Mouse (Mus musculus): Measurements from ENCODE around the gene Cd5. TPM values are rescaled to one million over a fixed set of nuclear protein-coding genes. Genes with fewer than 3 reads are reported as not detected.

Cd5 gene
- 0.19 TPM in 2 replicates for polyA plus RNA-seq (2015; fragmentation: Nextera tagmentation; extraction: Ambion mirVana)

DNA sequence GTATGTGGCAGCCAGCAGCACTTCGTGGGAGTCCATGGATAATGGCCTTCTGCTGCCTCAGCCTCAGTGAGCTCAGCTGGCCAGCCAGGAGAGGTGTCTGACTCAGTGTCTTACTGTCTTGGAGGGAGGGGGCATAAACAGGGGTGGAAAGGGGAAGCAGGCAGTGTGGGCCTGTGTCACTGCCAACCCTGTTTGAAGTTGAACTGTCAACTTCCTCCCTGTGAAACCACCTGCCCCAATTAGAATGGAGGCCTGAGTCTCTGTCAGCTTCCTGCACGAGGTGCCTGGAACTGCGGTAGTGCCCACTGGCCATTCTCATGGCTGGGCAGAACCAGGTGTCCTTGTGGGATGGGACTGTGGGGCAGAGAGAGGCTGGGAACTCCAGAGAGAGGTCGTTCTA, at the start of gene Cd5:
Gene Cd5, minus strand, starts transcription at position 192 of the 400 bp plus-strand sequence.

DNA sequence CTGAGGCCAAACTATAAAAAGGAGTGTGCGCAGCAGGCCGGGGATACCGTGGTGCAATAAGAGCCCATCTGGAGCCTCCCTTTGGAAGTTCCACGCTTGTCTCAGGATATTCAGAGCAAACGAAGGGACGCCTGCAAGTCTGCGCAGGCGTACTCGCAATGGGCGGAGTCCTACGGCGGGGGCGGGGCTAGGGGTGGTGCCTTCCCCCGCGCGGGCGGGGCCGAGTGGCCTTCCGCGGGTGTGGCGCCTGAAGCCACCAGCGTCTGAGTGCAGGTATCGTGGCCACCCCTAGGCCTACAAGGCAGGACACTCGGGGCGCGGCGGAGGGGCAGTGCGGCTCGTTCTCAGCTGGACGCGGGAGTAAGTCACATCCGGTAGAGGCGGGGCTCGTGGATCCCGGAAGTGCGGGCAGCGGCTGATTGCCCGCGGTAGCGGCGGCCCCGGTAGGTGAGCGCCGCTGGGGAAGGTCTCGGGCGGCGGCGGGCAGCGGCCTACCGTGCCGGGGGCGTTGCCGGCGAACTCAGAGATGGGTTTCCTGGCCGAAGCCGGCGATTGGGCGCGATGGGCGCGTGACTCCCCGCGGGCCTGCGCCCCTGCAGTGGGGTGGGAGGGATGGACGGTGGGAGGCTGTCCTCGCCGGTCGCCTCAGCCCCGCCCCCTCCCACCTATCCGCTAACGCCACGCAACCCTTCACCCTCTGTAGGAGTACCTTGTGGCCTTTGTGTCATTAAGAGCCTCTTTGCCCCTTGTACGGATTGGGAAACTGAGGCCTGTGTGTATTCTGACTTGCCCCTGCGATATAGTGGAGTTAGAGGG, 50.1 kb downstream of the Cd5 start, which contains the start of gene Vps37c:
Gene Vps37c, plus strand, starts transcription at position 199 of the 816 bp plus-strand sequence.

DNA sequence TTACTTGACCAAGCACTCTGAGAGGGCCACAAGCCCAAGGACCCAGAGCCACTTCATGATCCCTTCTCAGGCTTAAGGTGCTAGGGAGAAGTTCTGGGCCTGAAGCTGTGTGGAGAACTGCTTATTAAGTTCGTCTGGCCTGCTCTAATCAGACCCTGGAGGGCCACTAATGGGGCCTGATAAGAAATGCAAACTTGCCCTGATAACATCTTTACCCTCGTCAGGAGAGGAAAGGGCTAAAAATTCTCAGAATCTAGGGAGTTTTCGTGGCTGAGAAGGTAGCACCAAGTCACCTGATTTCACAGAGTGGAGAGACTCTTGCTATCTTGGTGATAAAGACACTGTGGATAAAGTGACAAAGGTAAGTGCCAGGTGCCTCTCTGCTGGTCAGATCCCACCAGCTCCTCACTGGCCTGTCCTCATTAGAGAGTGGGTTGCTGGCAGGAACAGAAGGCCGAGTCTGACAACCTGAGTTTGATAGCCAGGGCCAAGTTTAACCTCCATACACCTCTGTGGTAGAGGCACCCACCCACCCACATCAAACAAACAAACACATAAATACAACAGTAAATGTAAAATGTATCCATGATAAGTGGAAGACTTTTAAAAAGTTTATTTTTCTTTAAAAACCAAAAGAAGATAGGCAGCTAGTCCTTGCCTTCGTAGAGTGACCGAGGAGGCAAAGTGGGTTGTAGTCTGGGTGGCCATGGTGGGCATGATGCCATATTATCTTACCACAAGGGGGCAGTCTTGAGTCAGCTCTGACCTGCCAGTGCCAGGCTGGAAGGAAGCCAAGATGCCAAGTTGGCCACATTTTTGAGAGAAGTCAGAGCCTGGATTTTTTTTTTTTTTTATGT, 60.7 kb downstream of the Cd5 start, which contains the start of gene Pga5:
Gene Pga5, minus strand, starts transcription at position 157 of the 857 bp plus-strand sequence.

Other genes starting within 250 kb of the Cd5 start
- gene Cpsf7, start 213.7 kb downstream of the Cd5 start, polyA plus RNA-seq (2015; fragmentation: Nextera tagmentation; extraction: Ambion mirVana), result 17.2 and 17.3 TPM in 2 replicates
- 44.2 and 47.1 TPM in 2 replicates for gene Sdhaf2, start 212.9 kb downstream of the Cd5 start, polyA plus RNA-seq (2015; fragmentation: Nextera tagmentation; extraction: Ambion mirVana)
- gene Tmem216, start 182.8 kb downstream of the Cd5 start, polyA plus RNA-seq (2015; fragmentation: Nextera tagmentation; extraction: Ambion mirVana), result 12.1 and 17.5 TPM in 2 replicates
- gene Cyb561a3, start 161.8 kb downstream of the Cd5 start, polyA plus RNA-seq (2015; fragmentation: Nextera tagmentation; extraction: Ambion mirVana), result 9.1 and 10.6 TPM in 2 replicates
- 7.5 and 9.1 TPM in 2 replicates for gene Tmem138, start 161.6 kb downstream of the Cd5 start, polyA plus RNA-seq (2015; fragmentation: Nextera tagmentation; extraction: Ambion mirVana)
- 177 and 194 TPM in 2 replicates for gene Ddb1, start 133.7 kb downstream of the Cd5 start, polyA plus RNA-seq (2015; fragmentation: Nextera tagmentation; extraction: Ambion mirVana)
- 6.8 and 8.3 TPM in 2 replicates for gene Tkfc, start 133.3 kb downstream of the Cd5 start, polyA plus RNA-seq (2015; fragmentation: Nextera tagmentation; extraction: Ambion mirVana)
- gene Vwce, start 104.8 kb downstream of the Cd5 start, polyA plus RNA-seq (2015; fragmentation: Nextera tagmentation; extraction: Ambion mirVana), result 0.17 and 0.28 TPM in 2 replicates
- gene Pga5, start 60.9 kb downstream of the Cd5 start, polyA plus RNA-seq (2015; fragmentation: Nextera tagmentation; extraction: Ambion mirVana), result 0.40 TPM in 1 of 2 replicates, not detected in the other
- 21.6 and 22.5 TPM in 2 replicates for gene Vps37c, start 50.3 kb downstream of the Cd5 start, polyA plus RNA-seq (2015; fragmentation: Nextera tagmentation; extraction: Ambion mirVana)
- gene Cd6, start 91.1 kb upstream of the Cd5 start, polyA plus RNA-seq (2015; fragmentation: Nextera tagmentation; extraction: Ambion mirVana), result 0.17 TPM in 1 of 2 replicates, not detected in the other
- gene Slc15a3, start 100.7 kb upstream of the Cd5 start, polyA plus RNA-seq (2015; fragmentation: Nextera tagmentation; extraction: Ambion mirVana), result 0.48 and 0.59 TPM in 2 replicates
- 23.7 and 25.7 TPM in 2 replicates for gene Tmem132a, start 130.9 kb upstream of the Cd5 start, polyA plus RNA-seq (2015; fragmentation: Nextera tagmentation; extraction: Ambion mirVana)
- 167 and 179 TPM in 2 replicates for gene Tmem109, start 143.0 kb upstream of the Cd5 start, polyA plus RNA-seq (2015; fragmentation: Nextera tagmentation; extraction: Ambion mirVana)
- gene Prpf19, start 156.2 kb upstream of the Cd5 start, polyA plus RNA-seq (2015; fragmentation: Nextera tagmentation; extraction: Ambion mirVana), result 52.8 and 52.9 TPM in 2 replicates
- gene Zp1, start 181.6 kb upstream of the Cd5 start, polyA plus RNA-seq (2015; fragmentation: Nextera tagmentation; extraction: Ambion mirVana), result 1.6 and 1.8 TPM in 2 replicates
- 0.09 and 0.11 TPM in 2 replicates for gene Ptgdr2, start 198.2 kb upstream of the Cd5 start, polyA plus RNA-seq (2015; fragmentation: Nextera tagmentation; extraction: Ambion mirVana)
- 31.4 and 33.0 TPM in 2 replicates for gene Ccdc86, start 210.3 kb upstream of the Cd5 start, polyA plus RNA-seq (2015; fragmentation: Nextera tagmentation; extraction: Ambion mirVana)
- gene Ms4a10, start 235.7 kb upstream of the Cd5 start, polyA plus RNA-seq (2015; fragmentation: Nextera tagmentation; extraction: Ambion mirVana), result 0.26 and 0.83 TPM in 2 replicates